Mouse (Mus musculus): ENCODE data around the gene Ces1c. TPM values are rescaled to one million over a fixed set of nuclear protein-coding genes. Genes with fewer than 3 reads are reported as not detected.

Ces1c gene
- polyA plus RNA-seq (2017; shearing (Covaris generic)): not detected

- ATAC-seq: no peak
Measured at GRCm38 (mm10) chr8:93131233-93131980, at the start of gene Ces1c. Gene Ces1c, minus strand, starts transcription at chr8:93131283.

GRCm38 (mm10) chr8:93180581-93181129 lies 49.6 kb upstream of the Ces1c start:
- no peak for ATAC-seq

DNA sequence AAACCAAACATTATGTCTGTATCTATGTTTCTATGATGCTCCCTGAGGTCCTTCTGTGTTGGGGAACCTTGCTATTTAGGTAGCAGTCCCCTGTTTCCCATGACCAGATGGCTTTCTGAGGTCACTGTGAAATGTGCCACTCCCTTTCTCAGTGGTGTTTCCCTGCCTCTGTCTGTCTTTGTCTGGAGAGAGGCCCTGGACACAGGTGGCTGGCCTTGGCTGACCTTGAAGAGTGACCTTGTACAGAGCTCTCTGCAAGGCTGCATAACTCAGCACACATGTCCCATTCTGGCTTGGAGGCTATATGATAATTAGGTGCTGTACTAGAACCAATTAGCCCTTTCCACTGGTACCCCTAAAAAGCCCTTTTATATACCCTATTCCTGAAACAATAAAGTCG lies 45.5 kb upstream of the Ces1c start:
- ATAC-seq: no peak

DNA sequence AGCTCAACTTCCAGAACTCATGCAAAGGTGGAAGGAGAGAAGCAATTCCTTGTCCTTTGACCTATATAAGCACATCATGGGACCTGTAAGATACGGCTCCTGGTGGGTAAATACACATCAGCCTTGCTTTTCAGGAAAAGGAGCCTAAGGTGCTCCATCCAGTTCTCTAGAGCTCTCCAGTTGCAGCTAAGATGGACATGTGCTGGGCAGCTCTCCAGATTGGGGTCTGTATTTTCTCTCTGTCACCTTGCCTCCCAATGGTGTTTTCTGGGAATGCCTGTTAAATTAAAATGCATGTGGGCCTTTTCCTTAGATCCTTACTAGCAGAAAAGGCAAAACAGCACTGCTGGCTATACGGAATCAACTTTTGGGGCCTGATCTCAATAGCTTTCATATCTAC lies 43.5 kb upstream of the Ces1c start:
- no peak for ATAC-seq

DNA sequence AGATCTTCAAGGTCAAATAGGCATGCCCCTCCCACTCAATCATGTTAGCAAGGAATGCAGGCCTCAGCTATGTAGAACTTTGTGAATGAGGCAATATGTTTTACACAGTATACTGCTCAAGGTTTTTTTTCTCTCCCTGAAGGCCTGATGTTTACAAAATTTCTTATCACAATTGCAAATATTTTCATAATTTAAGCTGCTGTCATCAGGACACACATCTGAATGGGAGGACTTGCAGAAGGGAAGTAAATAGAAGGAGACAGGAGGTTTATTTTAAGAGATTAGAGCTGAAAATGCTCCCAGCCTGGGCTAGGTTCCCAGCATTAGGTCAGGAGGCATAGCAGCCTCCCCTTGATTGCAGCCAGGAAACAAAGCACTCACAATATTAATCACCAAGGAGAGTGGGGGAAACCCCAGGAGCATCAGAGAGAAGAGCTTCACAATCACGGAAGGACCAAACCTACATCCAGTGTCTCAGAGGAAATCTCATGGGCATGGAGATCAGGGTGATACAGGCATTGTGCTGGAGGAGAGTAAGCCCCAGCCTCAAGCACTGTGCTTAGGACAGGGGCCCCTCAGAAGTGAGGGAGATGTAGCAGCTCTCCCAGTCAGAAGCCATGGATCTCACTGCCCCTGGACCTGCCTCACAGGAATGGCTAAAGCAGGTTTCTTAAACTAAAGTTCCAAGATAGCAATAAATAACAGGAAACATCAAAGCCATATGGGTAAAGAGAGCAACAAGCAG lies 40.9 kb upstream of the Ces1c start:
- no peak for ATAC-seq

DNA sequence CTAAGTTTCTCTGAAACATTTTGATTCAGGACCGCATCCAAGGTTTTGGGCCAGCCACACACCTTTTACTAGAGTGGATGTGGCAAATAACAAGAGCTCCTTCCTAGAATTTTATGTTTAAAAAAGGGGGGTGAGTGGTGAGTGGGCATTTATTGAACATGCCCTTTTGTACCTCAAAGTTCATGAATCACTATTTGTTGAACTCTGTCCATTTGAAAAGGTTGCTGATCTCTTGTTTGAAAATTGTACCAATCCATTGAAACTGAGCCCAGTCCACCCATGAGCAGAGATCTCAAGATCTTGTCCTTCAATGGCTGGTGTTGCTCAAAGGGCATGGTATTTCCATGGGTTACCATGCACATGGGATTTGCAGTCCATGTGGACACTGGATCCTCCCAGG lies 32.3 kb upstream of the Ces1c start:
- ATAC-seq: no peak

DNA sequence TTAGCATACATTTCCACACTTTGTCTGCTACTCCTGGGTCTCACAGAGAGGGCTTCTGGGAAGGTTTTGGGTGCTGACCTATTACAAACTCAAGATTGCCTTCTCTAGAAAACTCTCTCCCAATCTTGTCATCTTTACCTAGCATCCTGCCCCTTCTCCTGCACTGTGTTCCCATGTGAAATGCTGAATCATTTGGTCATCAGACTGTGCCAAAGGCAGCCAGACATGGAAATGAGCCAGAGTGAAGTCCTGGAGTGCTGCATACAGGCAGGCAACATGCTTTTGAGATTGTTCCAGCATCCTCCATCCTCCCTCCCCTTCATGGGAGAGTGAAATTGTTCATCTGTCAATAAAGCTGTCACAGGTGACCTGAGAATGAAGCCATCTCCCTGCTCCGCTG lies 20.3 kb upstream of the Ces1c start:
- ATAC-seq: no peak

GRCm38 (mm10) chr8:93147331-93147730 lies 16.2 kb upstream of the Ces1c start:
- no peak for ATAC-seq

GRCm38 (mm10) chr8:93140696-93141095 lies 9.6 kb upstream of the Ces1c start:
- ATAC-seq: no peak

- ATAC-seq: no peak
Measured at GRCm38 (mm10) chr8:93132196-93132595, 1.1 kb upstream of the Ces1c start.

GRCm38 (mm10) chr8:93126476-93126875 lies 4.6 kb downstream of the Ces1c start:
- ATAC-seq: no peak

DNA sequence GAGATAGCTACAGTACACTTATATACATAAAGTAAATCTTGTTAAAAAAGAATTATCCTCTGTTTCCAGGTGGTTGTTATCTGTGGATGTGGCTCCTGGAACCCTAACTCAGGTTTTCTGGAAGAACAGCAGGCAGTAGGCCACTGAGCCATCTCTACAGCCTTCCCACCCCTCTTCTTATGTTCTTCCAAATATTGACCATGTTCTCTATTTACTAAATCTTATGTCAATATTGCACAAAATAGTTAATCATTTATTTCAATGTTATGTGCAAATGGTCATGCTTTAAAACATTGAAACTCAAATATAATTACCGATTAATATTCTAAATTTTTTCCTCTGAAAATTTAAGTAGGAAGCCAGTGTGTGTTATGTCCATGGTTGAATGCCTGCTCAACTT lies 9.1 kb downstream of the Ces1c start:
- ATAC-seq: no peak

DNA sequence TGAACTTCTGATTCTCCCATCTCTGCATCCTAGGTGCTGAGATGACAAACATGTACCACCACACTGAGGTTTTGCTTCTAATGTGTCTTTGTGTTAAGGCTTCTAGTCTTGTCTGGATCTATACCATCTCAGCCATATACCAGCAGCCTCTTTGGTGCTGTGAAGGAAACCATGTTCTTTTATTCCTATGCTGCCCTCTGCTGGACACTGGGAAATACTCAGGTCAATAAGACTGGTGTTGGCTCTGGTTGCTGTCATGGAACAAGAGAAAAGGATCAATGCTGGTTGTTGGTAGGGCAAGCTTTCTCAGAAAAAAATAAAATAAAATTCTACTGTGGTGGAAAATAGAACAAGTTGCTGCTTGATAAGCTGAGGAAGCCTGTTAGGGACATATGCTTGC lies 35.7 kb downstream of the Ces1c start:
- ATAC-seq: no peak

GRCm38 (mm10) chr8:93091324-93091723 lies 39.8 kb downstream of the Ces1c start:
- ATAC-seq: no peak

DNA sequence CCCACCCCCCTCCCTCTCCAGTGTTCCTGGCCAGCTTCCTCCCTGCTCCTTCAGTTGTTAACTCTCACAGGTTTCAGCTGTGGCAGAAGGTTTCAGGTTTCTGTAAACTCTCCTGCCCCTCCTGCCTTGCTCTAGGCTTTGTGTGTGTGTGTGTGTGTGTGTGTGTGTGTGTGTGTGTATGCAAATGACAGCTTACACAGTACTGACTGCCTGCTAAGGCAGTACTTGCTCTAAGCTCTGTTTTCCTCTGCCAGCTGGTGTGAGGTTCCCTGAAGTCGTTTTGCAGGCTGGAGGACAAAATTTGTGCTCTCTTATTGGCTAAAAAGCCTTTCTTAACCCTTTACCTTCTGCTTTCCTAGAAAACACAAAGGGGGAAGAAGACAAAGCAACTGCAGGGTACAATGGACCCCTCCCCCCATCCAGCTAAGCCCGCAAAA lies 42.4 kb downstream of the Ces1c start:
- ATAC-seq: no peak

- no peak for ATAC-seq
Measured at GRCm38 (mm10) chr8:93088193-93088592, 42.9 kb downstream of the Ces1c start.

- no peak for ATAC-seq
Measured at GRCm38 (mm10) chr8:93079887-93080286, 51.2 kb downstream of the Ces1c start, which contains the start of gene Ces1b. Gene Ces1b, minus strand, starts transcription at chr8:93080017.

GRCm38 (mm10) chr8:93075251-93075650 lies 55.8 kb downstream of the Ces1c start:
- no peak for ATAC-seq

DNA sequence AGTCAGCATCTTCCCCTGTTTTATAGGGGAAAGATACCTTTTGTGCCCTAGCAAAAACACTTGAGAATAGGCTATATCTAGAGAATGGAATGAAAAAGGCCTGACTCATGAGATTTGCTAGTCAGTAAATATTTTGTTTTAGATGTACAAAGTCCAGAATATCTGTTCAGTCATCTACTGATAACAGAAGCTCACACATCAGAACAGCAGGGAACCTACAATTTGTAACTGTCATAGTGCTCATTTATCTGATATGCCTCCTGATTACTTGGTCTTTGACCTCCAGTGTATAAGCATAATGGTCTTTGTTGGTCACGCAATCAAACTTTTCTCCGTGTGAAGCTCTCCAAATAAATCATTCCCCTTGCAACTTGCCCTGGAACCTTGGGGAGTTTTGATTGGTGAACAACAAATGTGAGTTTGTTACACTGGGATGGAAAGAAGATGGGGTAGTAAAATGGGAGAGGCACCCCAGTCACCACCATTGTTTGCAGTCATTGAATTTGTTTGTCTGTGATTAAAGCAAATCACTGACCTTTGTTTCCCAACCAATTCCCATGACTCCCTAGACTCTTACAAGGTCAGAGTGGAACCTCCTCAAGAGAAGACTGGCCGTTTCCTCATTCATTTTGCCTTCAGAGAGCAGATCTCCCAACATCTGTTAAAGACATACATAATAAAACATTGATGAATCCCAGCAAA lies 67.5 kb downstream of the Ces1c start:
- no peak for ATAC-seq

GRCm38 (mm10) chr8:93059185-93059584 lies 71.9 kb downstream of the Ces1c start:
- no peak for ATAC-seq

- no peak for ATAC-seq
Measured at GRCm38 (mm10) chr8:93055238-93055637, 75.8 kb downstream of the Ces1c start.
